Mouse (Mus musculus): ENCODE measurements at regions not wholly inside any gene's neighbourhood (a gene's known extent, or its start where the extent isn't known, plus 50 kb on each side); places are given as distances from the start of the nearest gene placed in this dataset.
A peak's percentile ranks its signal among the peaks of the same experiment; 100 is the strongest.
"Not testable (repeated sequence)": the region's sequence is repeated elsewhere in the genome, so short reads cannot be mapped to it uniquely, and the experiment has no call there.

- no peak for ATAC-seq (ENCODE audit: insufficient number of reproducible peaks, low FRiP score)
- Histone ChIP-seq H3K9me3 (replicated peaks) (no peaks in the 10 kb centered on the region), H3K27ac (ENCODE audit: poor library complexity, severe bottlenecking) (no peak overlapping the region), H3K4me3 (no peak overlapping the region), H3K9ac (no peak overlapping the region), H3K36me3 (no peaks in the 10 kb centered on the region), H3K4me2 (no peak overlapping the region), H3K27me3 (replicated peaks) (0 out of 2 replicates have a peak, but pooled peaks cover 2% of the 10 kb centered on the region), H3K4me1 (replicated peaks) (no peaks in the 10 kb centered on the region)
- 35% methylated on average over 5 of the region's 5 CpGs for WGBS
Observed at GRCm38 (mm10) chr9:78769168-78769567, 153.8 kb downstream of the Cd109 start.

GRCm38 (mm10) chr9:78773936-78774335, 158.6 kb downstream of the Cd109 start:
- H3K27ac ChIP-seq (ENCODE audit: poor library complexity, severe bottlenecking): no peak overlapping the region
- no peak overlapping the region for H3K4me2 ChIP-seq
- no peaks in the 10 kb centered on the region for H3K36me3 ChIP-seq
- H3K9ac ChIP-seq: no peak overlapping the region
- no peak for ATAC-seq (ENCODE audit: insufficient number of reproducible peaks, low FRiP score)
- 0 out of 2 replicates have a peak, but pooled peaks cover 4% of the 10 kb centered on the region for H3K27me3 ChIP-seq (replicated peaks)
- no peaks in the 10 kb centered on the region for H3K9me3 ChIP-seq (replicated peaks)
- H3K4me1 ChIP-seq (replicated peaks): no peaks in the 10 kb centered on the region
- 55% methylated on average over 3 of the region's 3 CpGs for WGBS
- H3K4me3 ChIP-seq: no peak overlapping the region

- H3K9ac ChIP-seq: no peak overlapping the region
- H3K27me3 ChIP-seq (replicated peaks): 0 out of 2 replicates have a peak, but pooled peaks cover 4% of the 10 kb centered on the region
- no peak overlapping the region for H3K4me2 ChIP-seq
- H3K36me3 ChIP-seq: no peaks in the 10 kb centered on the region
- 7% methylated on average over 5 of the region's 5 CpGs for WGBS
- H3K4me3 ChIP-seq: no peak overlapping the region
- ATAC-seq (ENCODE audit: insufficient number of reproducible peaks, low FRiP score): no peak
- H3K9me3 ChIP-seq (replicated peaks): no peaks in the 10 kb centered on the region
- H3K4me1 ChIP-seq (replicated peaks): no peaks in the 10 kb centered on the region
- no peak overlapping the region for H3K27ac ChIP-seq (ENCODE audit: poor library complexity, severe bottlenecking)
Observed at GRCm38 (mm10) chr9:78775462-78775861, 160.1 kb downstream of the Cd109 start.

DNA sequence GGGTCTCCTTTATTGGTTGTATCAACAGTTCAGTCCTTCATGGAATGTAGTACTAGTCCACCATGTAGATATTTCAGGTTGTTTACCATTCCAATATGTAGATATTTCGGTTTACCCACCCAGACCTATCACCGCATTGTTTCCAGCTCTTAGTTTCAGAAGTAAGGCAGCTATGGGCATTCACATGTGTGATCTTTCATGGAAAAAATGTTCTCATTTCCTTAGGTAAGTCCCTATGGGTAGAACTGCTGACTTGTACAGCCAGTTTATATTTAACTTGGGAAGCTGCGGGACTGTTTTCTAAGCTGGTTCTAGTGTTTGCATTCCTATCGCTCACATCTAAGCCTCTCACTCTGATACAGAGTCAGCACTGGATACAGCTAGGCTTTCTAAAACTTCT, 165.2 kb downstream of the Cd109 start:
- no peak overlapping the region for H3K27ac ChIP-seq (ENCODE audit: poor library complexity, severe bottlenecking)
- no peak overlapping the region for H3K4me3 ChIP-seq
- 0 out of 2 replicates have a peak, but pooled peaks cover 2% of the 10 kb centered on the region for H3K4me1 ChIP-seq (replicated peaks)
- H3K27me3 ChIP-seq (replicated peaks): no peaks in the 10 kb centered on the region
- H3K9ac ChIP-seq: no peak overlapping the region
- no peaks in the 10 kb centered on the region for H3K36me3 ChIP-seq
- H3K9me3 ChIP-seq (replicated peaks): no peaks in the 10 kb centered on the region
- ATAC-seq (ENCODE audit: insufficient number of reproducible peaks, low FRiP score): no peak
- 69% methylated on average over 4 of the region's 4 CpGs for WGBS
- H3K4me2 ChIP-seq: no peak overlapping the region

DNA sequence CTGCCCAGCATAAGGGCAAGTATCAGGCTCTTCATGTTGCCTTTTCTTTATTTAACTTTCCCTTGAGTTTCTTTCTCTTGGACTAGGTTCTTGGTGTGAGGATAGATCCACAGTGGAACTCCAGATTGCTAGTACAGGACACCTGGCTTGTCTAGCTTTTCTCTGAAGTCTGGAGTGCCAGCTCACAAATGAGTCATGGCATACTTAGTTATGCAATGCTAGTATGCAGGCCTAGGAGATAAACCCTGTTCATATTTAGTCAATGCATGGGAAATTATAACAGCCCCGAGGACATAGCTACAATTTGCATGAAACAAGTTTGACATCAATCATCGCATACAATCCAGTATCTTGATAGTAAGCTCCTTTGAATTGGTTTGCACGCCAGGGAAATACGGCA, 167.0 kb downstream of the Cd109 start:
- no peak overlapping the region for H3K9ac ChIP-seq
- 78% methylated on average over 4 of the region's 4 CpGs for WGBS
- ATAC-seq (ENCODE audit: insufficient number of reproducible peaks, low FRiP score): no peak
- H3K36me3 ChIP-seq: no peaks in the 10 kb centered on the region
- no peak overlapping the region for H3K4me2 ChIP-seq
- no peak overlapping the region for H3K27ac ChIP-seq (ENCODE audit: poor library complexity, severe bottlenecking)
- no peaks in the 10 kb centered on the region for H3K9me3 ChIP-seq (replicated peaks)
- H3K4me3 ChIP-seq: no peak overlapping the region
- 0 out of 2 replicates have a peak, but pooled peaks cover 2% of the 10 kb centered on the region for H3K4me1 ChIP-seq (replicated peaks)
- no peaks in the 10 kb centered on the region for H3K27me3 ChIP-seq (replicated peaks)

GRCm38 (mm10) chr9:78782860-78783259, 167.5 kb downstream of the Cd109 start:
- WGBS: 67% methylated on average over 8 of the region's 8 CpGs
- Histone ChIP-seq H3K4me1 (replicated peaks) (0 out of 2 replicates have a peak, but pooled peaks cover 2% of the 10 kb centered on the region), H3K4me3 (no peak overlapping the region), H3K36me3 (no peaks in the 10 kb centered on the region), H3K27ac (ENCODE audit: poor library complexity, severe bottlenecking) (no peak overlapping the region), H3K9ac (no peak overlapping the region), H3K9me3 (replicated peaks) (no peaks in the 10 kb centered on the region), H3K27me3 (replicated peaks) (no peaks in the 10 kb centered on the region), H3K4me2 (no peak overlapping the region)
- no peak for ATAC-seq (ENCODE audit: insufficient number of reproducible peaks, low FRiP score)

DNA sequence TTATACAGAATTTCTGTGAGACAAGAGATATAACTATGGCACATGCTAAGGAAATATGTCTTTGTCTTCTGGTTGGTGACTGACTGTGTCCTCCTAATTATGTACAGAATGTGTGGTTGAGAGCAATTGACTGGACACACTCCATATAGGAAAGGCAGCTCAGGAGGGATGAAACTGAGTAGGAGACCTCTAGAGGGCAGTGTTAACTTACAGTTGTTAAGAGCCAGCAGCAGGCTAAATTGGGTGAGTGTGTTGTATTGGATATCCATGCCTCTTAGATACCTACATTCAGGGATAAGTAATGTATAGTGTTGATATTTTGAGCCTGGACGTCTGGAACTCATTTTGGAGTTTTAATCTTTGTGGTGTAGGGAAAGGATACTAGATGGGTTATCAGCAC, 172.5 kb downstream of the Cd109 start:
- Histone ChIP-seq H3K4me1 (replicated peaks) (no peaks in the 10 kb centered on the region), H3K4me3 (no peak overlapping the region), H3K36me3 (no peaks in the 10 kb centered on the region), H3K9me3 (replicated peaks) (no peaks in the 10 kb centered on the region), H3K4me2 (no peak overlapping the region), H3K27ac (ENCODE audit: poor library complexity, severe bottlenecking) (no peak overlapping the region), H3K27me3 (replicated peaks) (no peaks in the 10 kb centered on the region), H3K9ac (no peak overlapping the region)
- WGBS: 8% methylated on average over 1 of the region's 1 CpGs
- no peak for ATAC-seq (ENCODE audit: insufficient number of reproducible peaks, low FRiP score)

- no peaks in the 10 kb centered on the region for H3K4me1 ChIP-seq (replicated peaks)
- H3K9me3 ChIP-seq (replicated peaks): no peaks in the 10 kb centered on the region
- H3K27ac ChIP-seq (ENCODE audit: poor library complexity, severe bottlenecking): no peak overlapping the region
- H3K36me3 ChIP-seq: no peaks in the 10 kb centered on the region
- H3K4me3 ChIP-seq: no peak overlapping the region
- no peak for ATAC-seq (ENCODE audit: insufficient number of reproducible peaks, low FRiP score)
- no peak overlapping the region for H3K9ac ChIP-seq
- no peaks in the 10 kb centered on the region for H3K27me3 ChIP-seq (replicated peaks)
- no peak overlapping the region for H3K4me2 ChIP-seq
Observed at GRCm38 (mm10) chr9:78789703-78790102, 174.4 kb downstream of the Cd109 start.

DNA sequence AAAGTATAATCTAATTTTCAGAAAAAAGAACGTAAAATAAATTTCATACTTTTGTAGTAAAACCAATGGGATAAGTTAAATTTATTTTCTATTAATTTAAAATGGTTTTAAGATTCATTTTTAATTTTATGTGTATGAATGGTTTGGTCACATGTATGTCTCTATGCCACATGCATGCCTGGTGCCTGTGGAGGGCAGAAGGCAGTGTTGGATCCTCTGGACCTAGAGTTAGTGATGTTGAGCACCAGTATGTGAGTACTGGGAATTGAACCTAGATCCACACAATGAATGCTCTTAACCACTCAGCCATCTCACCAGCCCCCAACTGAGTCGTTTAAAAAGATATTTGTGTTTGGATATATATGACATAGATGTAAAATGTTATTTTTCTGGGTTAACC, 174.8 kb downstream of the Cd109 start:
- Histone ChIP-seq H3K27me3 (replicated peaks) (no peaks in the 10 kb centered on the region), H3K4me3 (no peak overlapping the region), H3K4me2 (no peak overlapping the region), H3K27ac (ENCODE audit: poor library complexity, severe bottlenecking) (no peak overlapping the region), H3K9me3 (replicated peaks) (no peaks in the 10 kb centered on the region), H3K9ac (no peak overlapping the region), H3K4me1 (replicated peaks) (no peaks in the 10 kb centered on the region), H3K36me3 (no peaks in the 10 kb centered on the region)
- whole genome bisulfite sequencing: 77% methylated on average over 2 of the region's 2 CpGs
- ATAC-seq (ENCODE audit: insufficient number of reproducible peaks, low FRiP score): no peak

GRCm38 (mm10) chr9:78795801-78796200, 180.5 kb downstream of the Cd109 start:
- no peak overlapping the region for H3K4me2 ChIP-seq
- no peak overlapping the region for H3K9ac ChIP-seq
- H3K4me1 ChIP-seq (replicated peaks): no peaks in the 10 kb centered on the region
- no peak overlapping the region for H3K4me3 ChIP-seq
- no peaks in the 10 kb centered on the region for H3K27me3 ChIP-seq (replicated peaks)
- ATAC-seq (ENCODE audit: insufficient number of reproducible peaks, low FRiP score): no peak
- 58% methylated on average over 1 of the region's 1 CpGs for WGBS
- no peak overlapping the region for H3K27ac ChIP-seq (ENCODE audit: poor library complexity, severe bottlenecking)
- no peaks in the 10 kb centered on the region for H3K9me3 ChIP-seq (replicated peaks)
- H3K36me3 ChIP-seq: no peaks in the 10 kb centered on the region

- H3K27me3 ChIP-seq (replicated peaks): no peaks in the 10 kb centered on the region
- H3K36me3 ChIP-seq: no peaks in the 10 kb centered on the region
- H3K27ac ChIP-seq (ENCODE audit: poor library complexity, severe bottlenecking): no peak overlapping the region
- 70% methylated on average over 4 of the region's 4 CpGs for WGBS
- H3K9me3 ChIP-seq (replicated peaks): no peaks in the 10 kb centered on the region
- no peak overlapping the region for H3K4me2 ChIP-seq
- no peak for ATAC-seq (ENCODE audit: insufficient number of reproducible peaks, low FRiP score)
- H3K4me3 ChIP-seq: no peak overlapping the region
- no peaks in the 10 kb centered on the region for H3K4me1 ChIP-seq (replicated peaks)
- H3K9ac ChIP-seq: no peak overlapping the region
Observed at GRCm38 (mm10) chr9:78817221-78817620, 201.9 kb downstream of the Cd109 start.

- ATAC-seq (ENCODE audit: insufficient number of reproducible peaks, low FRiP score): 0 out of 2 replicates have a peak, but pooled peaks have one; percentile 42
- not testable (repeated sequence) for H3K27ac ChIP-seq (ENCODE audit: poor library complexity, severe bottlenecking); H3K9me3 ChIP-seq (replicated peaks); H3K36me3 ChIP-seq; H3K4me1 ChIP-seq (replicated peaks); H3K27me3 ChIP-seq (replicated peaks)
- Histone ChIP-seq H3K9ac (peak overlapping the region; percentile 60; the same call in 1 of the 2 replicates), H3K4me2 (peak overlapping the region; percentile 72), H3K4me3 (peak overlapping the region; percentile 47)
- WGBS: 16% methylated on average over 47 of the region's 52 CpGs
Observed at GRCm38 (mm10) chr9:78821554-78822212, 206.3 kb downstream of the Cd109 start.
